Mouse (Mus musculus) kidney, embryonic 14.5 days (tissue): ENCODE data around the gene Vwa8. TPM values are rescaled to one million over a fixed set of nuclear protein-coding genes. Genes with fewer than 3 reads are reported as not detected.

Source experiments
- ATAC-seq: fragments of 200-750 bp; cut with Nextera tagmentation; 2 replicates; pipeline ENCODE4 v1.8.0; 2017; ENCODE audit warnings: moderate number of reproducible peaks, mild to moderate bottlenecking, moderate TSS enrichment, moderate library complexity; ENCODE audit not compliant: low FRiP score, low TSS enrichment
- H3K27ac ChIP-seq: fragments of 300-500 bp; sonication (generic); 2 replicates; pipeline ENCODE4 v1.5.1; 2014; ENCODE audit warnings: low read depth, mild to moderate bottlenecking, low read length, moderate library complexity, mixed read lengths
- H3K27me3 ChIP-seq: fragments of 300-500 bp; sonication (generic); 2 replicates; pipeline ENCODE4 v1.6.1; 2014; ENCODE audit warnings: mild to moderate bottlenecking, low read length; ENCODE audit not compliant: control insufficient read depth, insufficient read depth
- H3K36me3 ChIP-seq: fragments of 300-500 bp; sonication (generic); 2 replicates; pipeline ENCODE4 v1.6.1; 2014; ENCODE audit warnings: low read length, mixed read lengths; ENCODE audit not compliant: control insufficient read depth, insufficient read depth
- H3K4me1 ChIP-seq: fragments of 300-500 bp; sonication (generic); 2 replicates; pipeline ENCODE4 v1.6.1; 2014; ENCODE audit warnings: low read length, mixed read lengths; ENCODE audit not compliant: control insufficient read depth, insufficient read depth
- H3K4me2 ChIP-seq: fragments of 300-500 bp; sonication (generic); replicated peaks from 2 replicates; pipeline ENCODE4 v1.6.1; 2014; ENCODE audit warnings: low read depth, mild to moderate bottlenecking, low read length
- H3K4me3 ChIP-seq: fragments of 300-500 bp; sonication (generic); 2 replicates; pipeline ENCODE4 v1.5.1; 2014; ENCODE audit warnings: mild to moderate bottlenecking, low read length
- H3K9ac ChIP-seq: fragments of 300-500 bp; sonication (generic); 2 replicates; pipeline ENCODE4 v1.6.1; 2014; ENCODE audit warnings: low read depth, mild to moderate bottlenecking, low read length, moderate library complexity
- H3K9me3 ChIP-seq: fragments of 300-500 bp; sonication (generic); 2 replicates; pipeline ENCODE4 v1.6.1; 2016; ENCODE audit warnings: low read length; ENCODE audit not compliant: control insufficient read depth
- WGBS: fragments of 180-500 bp; shearing (Covaris S2); extraction: QIAGEN DNeasy Blood & Tissue Kit; methylation state at CpG from one replicate; pipeline ENCODE4 v1.1.7; 2014; 5-methylcytosine and 5-hydroxymethylcytosine counted together
- polyA plus RNA-seq: library from polyadenylated mRNA; unstranded; fragments of >200 nt; fragmentation: Nextera tagmentation; extraction: Ambion mirVana; gene quantifications from 2 replicates; pipeline ENCODE4 v1.2.1, GENCODE M21; 2014

Gene Vwa8
- polyA plus RNA-seq, 1 experiment from 2014 or later, result 15.5 TPM

DNA sequence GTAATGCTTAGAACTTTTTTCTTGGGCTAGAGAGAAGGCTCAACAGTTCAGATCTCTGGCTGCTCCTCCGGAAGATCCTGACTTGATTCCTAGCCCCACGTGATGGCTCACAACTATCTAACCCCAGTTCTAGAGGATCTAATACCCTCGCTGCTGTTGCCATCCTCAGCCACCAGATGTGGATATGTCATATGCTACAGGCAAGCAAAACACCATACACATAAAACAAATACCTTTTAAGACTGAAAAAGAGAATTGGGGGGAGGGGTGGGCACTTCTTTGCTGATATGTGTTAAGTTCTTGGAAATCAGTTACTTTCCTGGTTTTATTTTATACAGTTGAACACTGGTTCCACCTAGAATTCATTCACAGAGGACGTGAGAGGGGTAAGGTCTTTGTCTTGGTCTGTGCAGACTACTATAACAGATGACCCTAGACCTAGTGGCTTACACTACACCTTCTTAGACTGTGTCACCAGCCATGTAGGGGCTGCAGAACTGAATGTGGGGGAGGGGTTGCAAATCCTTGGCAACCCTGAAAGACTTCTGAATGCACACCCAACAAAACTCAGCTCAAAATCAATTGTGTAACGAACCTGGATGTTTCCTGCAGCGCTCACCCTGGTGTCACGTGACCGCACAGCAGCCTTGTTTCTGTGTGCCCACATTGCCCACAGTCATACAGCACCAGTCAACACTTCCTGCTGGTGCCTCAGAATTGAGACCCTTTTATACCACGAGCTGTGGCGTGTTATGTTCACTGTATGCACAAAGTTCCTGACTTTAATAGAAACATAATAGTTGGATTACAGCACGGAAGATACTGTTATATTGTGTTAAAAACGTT, 394.4 kb downstream of the Vwa8 start:
- H3K36me3 ChIP-seq, result no peaks in the 10 kb centered on the region
- no peak overlapping the region for H3K9ac ChIP-seq
- no peak overlapping the region for H3K4me2 ChIP-seq
- no peak for ATAC-seq
- no peaks in the 10 kb centered on the region for H3K27me3 ChIP-seq
- WGBS, result 86% methylated on average over 12 of the region's 12 CpGs
- H3K9me3 ChIP-seq, result no peaks in the 10 kb centered on the region
- no peak overlapping the region for H3K4me3 ChIP-seq
- no peak overlapping the region for H3K27ac ChIP-seq
- no peaks in the 10 kb centered on the region for H3K4me1 ChIP-seq

GRCm38 (mm10) chr14:79244571-79244970, 395.7 kb downstream of the Vwa8 start:
- no peak for ATAC-seq
- Histone ChIP-seq H3K9ac (no peak overlapping the region), H3K4me3 (no peak overlapping the region), H3K27ac (no peak overlapping the region), H3K4me1 (no peaks in the 10 kb centered on the region), H3K4me2 (no peak overlapping the region), H3K36me3 (no peaks in the 10 kb centered on the region), H3K27me3 (no peaks in the 10 kb centered on the region), H3K9me3 (no peaks in the 10 kb centered on the region)
- WGBS, result 81% methylated on average over 3 of the region's 3 CpGs

- WGBS, result 55% methylated on average over 5 of the region's 5 CpGs
- Histone ChIP-seq H3K27me3 (no peaks in the 10 kb centered on the region), H3K4me2 (no peak overlapping the region), H3K9ac (no peak overlapping the region), H3K9me3 (no peaks in the 10 kb centered on the region), H3K4me3 (no peak overlapping the region), H3K4me1 (no peaks in the 10 kb centered on the region), H3K36me3 (no peaks in the 10 kb centered on the region), H3K27ac (no peak overlapping the region)
- peak; percentile 84 for ATAC-seq
Observed at GRCm38 (mm10) chr14:79251727-79252285, 403.0 kb downstream of the Vwa8 start.

Other genes with a start within 250 kb of the Vwa8 start
- 2.6 and 3.2 TPM in 2 replicates for gene Dgkh, start 116.3 kb upstream of the Vwa8 start, polyA plus RNA-seq